Mouse (Mus musculus) embryonic stem cell, embryonic (primary cell): ENCODE data around the gene Map1s.

Experiments
- CTCF ChIA-PET, 4 experiments: fragments of 300-600 bp in 2 of 4; fragments of 350-600 bp in 2 of 4; sonication (Branson Sonifier 250); formaldehyde crosslinking; loops; one replicate each; lab custom pipeline; 2022; ENCODE audit warnings: inconsistent platforms in 2 of 4; lab: Charles Lee
- POLR2A ChIA-PET, 4 experiments: fragments of 300-600 bp in 2 of 4; fragments of 350-600 bp in 2 of 4; sonication (Branson Sonifier 250); formaldehyde crosslinking; loops; one replicate each; lab custom pipeline; 2022; ENCODE audit warnings: antibody characterized with exemption in 4 of 4, inconsistent platforms in 1 of 4; lab: Charles Lee

The Map1s gene

GRCm38 (mm10) chr8:70905831-70906736 is at the start of gene Map1s:
Gene Map1s (plus strand): TSS chr8:70905932.
- ChIA-PET POLR2A (interaction anchor here (0.5 to 9.2 kb wide), 63 partner anchors 9 to 1566 kb away, joined by 3 to 193 read pairs (median 4); partner anchors contain the start of genes Rpl18a (in 4 of the 4), Slc5a5 (in 3 of the 4), Arrdc2 (in 2 of the 4) and Gm3336 (in 2 of the 4)), CTCF (interaction anchor here in 2 of 4 experiments (0.7 to 1.6 kb wide), 9 partner anchors 8 to 84 kb away, joined by 3 to 9 read pairs (median 3); partner anchors contain the start of gene Rpl18a (in 2 of the 2))

- ChIA-PET POLR2A (interaction anchor here in 3 of 4 experiments (0.6 to 12.6 kb wide), 14 partner anchors 8 to 164 kb away, joined by 3 to 157 read pairs (median 14); partner anchors contain the start of genes Arrdc2 (in 2 of the 3) and Rpl18a (in 2 of the 3)), CTCF (interaction anchor here (0.6 to 6.7 kb wide), 13 partner anchors 9 to 183 kb away, joined by 3 to 89 read pairs (median 7); partner anchors contain the start of genes Arrdc2 (in 3 of the 4), Lsm4 (in 1 of the 4) and Rpl18a (in 1 of the 4))
Observed at GRCm38 (mm10) chr8:70856028-70856427, 49.7 kb upstream of the Map1s start.

- POLR2A ChIA-PET, result interaction anchor here (0.5 to 12.6 kb wide), 69 partner anchors 9 to 247 kb away, joined by 3 to 157 read pairs (median 4); partner anchors contain the start of genes Arrdc2 (in 3 of the 4), Jund (in 3 of the 4), Rpl18a (in 3 of the 4) and Pik3r2 (in 2 of the 4)
- CTCF ChIA-PET, result interaction anchor here (0.5 to 6.7 kb wide), 34 partner anchors 8 to 1587 kb away, joined by 3 to 89 read pairs (median 4); partner anchors contain the start of genes Arrdc2 (in 4 of the 4), Gm3336 (in 2 of the 4), Rpl18a (in 2 of the 4) and 1700030K09Rik (in 1 of the 4)
Observed at GRCm38 (mm10) chr8:70856541-70857197, 49.1 kb upstream of the Map1s start.

GRCm38 (mm10) chr8:70857516-70857915 is 48.2 kb upstream of the Map1s start:
- ChIA-PET CTCF (interaction anchor here (0.5 to 6.7 kb wide), 37 partner anchors 8 to 1586 kb away, joined by 3 to 89 read pairs (median 4); partner anchors contain the start of genes Arrdc2 (in 3 of the 4), Gm3336 (in 2 of the 4), Rpl18a (in 2 of the 4) and 1700030K09Rik (in 1 of the 4)), POLR2A (interaction anchor here (0.5 to 12.6 kb wide), 68 partner anchors 8 to 258 kb away, joined by 3 to 157 read pairs (median 4); partner anchors contain the start of genes Arrdc2 (in 3 of the 4), Jund (in 3 of the 4), Rpl18a (in 3 of the 4) and Pik3r2 (in 2 of the 4))

GRCm38 (mm10) chr8:70862824-70863641 is 42.7 kb upstream of the Map1s start, which contains the start of gene Kcnn1:
Gene Kcnn1 (minus strand): TSS chr8:70863258.
- POLR2A ChIA-PET, result interaction anchor here (0.6 to 6.0 kb wide), 18 partner anchors 11 to 352 kb away, joined by 3 to 67 read pairs (median 6); partner anchors contain the start of genes Arrdc2 (in 2 of the 4), Rpl18a (in 2 of the 4) and Jund (in 1 of the 4)
- CTCF ChIA-PET, result interaction anchor here (0.6 to 2.8 kb wide), 6 partner anchors 15 to 1108 kb away, joined by 3 to 15 read pairs (median 4); no protein-coding TSS in a partner anchor

GRCm38 (mm10) chr8:70863956-70864711 is 41.6 kb upstream of the Map1s start:
- CTCF ChIA-PET, result interaction anchor here (0.8 to 3.2 kb wide), 10 partner anchors 17 to 652 kb away, joined by 3 to 19 read pairs (median 6); partner anchors contain the start of genes Arrdc2 (in 1 of the 4) and Slc25a42 (in 1 of the 4)

GRCm38 (mm10) chr8:70864712-70865221 is 41.0 kb upstream of the Map1s start:
- ChIA-PET POLR2A (interaction anchor here (0.7 to 6.0 kb wide), 53 partner anchors 7 to 704 kb away, joined by 3 to 67 read pairs (median 5); partner anchors contain the start of genes Arrdc2 (in 4 of the 4), Jund (in 3 of the 4), Rpl18a (in 3 of the 4) and Lsm4 (in 1 of the 4)), CTCF (interaction anchor here (0.6 to 3.2 kb wide), 14 partner anchors 8 to 652 kb away, joined by 3 to 19 read pairs (median 4); partner anchors contain the start of genes Arrdc2 (in 2 of the 4) and Slc25a42 (in 1 of the 4))

More at GRCm38 (mm10) chr8:70863956-70864711, 41.6 kb upstream of the Map1s start:
- POLR2A ChIA-PET, result interaction anchor here in 3 of 4 experiments (0.6 to 6.0 kb wide), 42 partner anchors 7 to 816 kb away, joined by 3 to 67 read pairs (median 6); partner anchors contain the start of genes Arrdc2 (in 3 of the 3), Rpl18a (in 3 of the 3), Jund (in 2 of the 3) and Lsm4 (in 1 of the 3)

- POLR2A ChIA-PET, result interaction anchor here (0.7 to 6.0 kb wide), 58 partner anchors 8 to 703 kb away, joined by 3 to 67 read pairs (median 5); partner anchors contain the start of genes Arrdc2 (in 4 of the 4), Jund (in 3 of the 4), Rpl18a (in 3 of the 4) and Lsm4 (in 1 of the 4)
- CTCF ChIA-PET, result interaction anchor here in 3 of 4 experiments (0.5 to 3.2 kb wide), 15 partner anchors 8 to 461 kb away, joined by 3 to 19 read pairs (median 5); partner anchors contain the start of genes Arrdc2 (in 2 of the 3) and Gm3336 (in 1 of the 3)
Observed at GRCm38 (mm10) chr8:70865350-70866000, 40.3 kb upstream of the Map1s start.

GRCm38 (mm10) chr8:70866001-70866520 is 39.7 kb upstream of the Map1s start:
- ChIA-PET CTCF (interaction anchor here in 3 of 4 experiments (0.5 to 3.2 kb wide), 14 partner anchors 9 to 866 kb away, joined by 3 to 19 read pairs (median 4); partner anchors contain the start of genes Arrdc2 (in 2 of the 3) and Gm3336 (in 1 of the 3)), POLR2A (interaction anchor here (0.7 to 6.0 kb wide), 49 partner anchors 9 to 339 kb away, joined by 3 to 67 read pairs (median 5); partner anchors contain the start of genes Arrdc2 (in 3 of the 4), Jund (in 3 of the 4), Rpl18a (in 3 of the 4) and Fkbp8 (in 1 of the 4))

- POLR2A ChIA-PET, result interaction anchor here (0.7 to 6.0 kb wide), 33 partner anchors 9 to 339 kb away, joined by 3 to 67 read pairs (median 6); partner anchors contain the start of genes Arrdc2 (in 3 of the 4), Rpl18a (in 3 of the 4), Jund (in 2 of the 4) and Fkbp8 (in 1 of the 4)
- CTCF ChIA-PET, result interaction anchor here in 2 of 4 experiments (0.6 to 3.2 kb wide), 9 partner anchors 9 to 865 kb away, joined by 3 to 19 read pairs (median 4); partner anchors contain the start of gene Gm3336 (in 1 of the 2)
Observed at GRCm38 (mm10) chr8:70866566-70866965, 39.2 kb upstream of the Map1s start.

- CTCF ChIA-PET, result interaction anchor here (0.6 to 6.4 kb wide), 49 partner anchors 10 to 725 kb away, joined by 3 to 140 read pairs (median 5); partner anchors contain the start of genes Arrdc2 (in 2 of the 4), Rab3a (in 2 of the 4), Gm3336 (in 1 of the 4) and Jund (in 1 of the 4)
- POLR2A ChIA-PET, result interaction anchor here (0.6 to 22.5 kb wide), 70 partner anchors 8 to 609 kb away, joined by 3 to 532 read pairs (median 5); partner anchors contain the start of genes Arrdc2 (in 3 of the 4), Jund (in 3 of the 4), Rpl18a (in 3 of the 4) and Lsm4 (in 2 of the 4)
Observed at GRCm38 (mm10) chr8:70868559-70869198, 37.1 kb upstream of the Map1s start.

- POLR2A ChIA-PET, result interaction anchor here (0.6 to 22.5 kb wide), 65 partner anchors 7 to 608 kb away, joined by 3 to 532 read pairs (median 5); partner anchors contain the start of genes Arrdc2 (in 3 of the 4), Jund (in 3 of the 4), Rpl18a (in 3 of the 4) and Lsm4 (in 2 of the 4)
- CTCF ChIA-PET, result interaction anchor here (0.6 to 6.4 kb wide), 50 partner anchors 10 to 725 kb away, joined by 3 to 140 read pairs (median 5); partner anchors contain the start of genes Arrdc2 (in 2 of the 4), Rab3a (in 2 of the 4), Rpl18a (in 2 of the 4) and Gm3336 (in 1 of the 4)
Observed at GRCm38 (mm10) chr8:70869199-70869571, 36.5 kb upstream of the Map1s start.
